Mouse (Mus musculus) limb, embryonic 12.5 days (tissue): ENCODE measurements around the gene Cdh6. TPM values are rescaled to one million over a fixed set of nuclear protein-coding genes. Genes with fewer than 3 reads are reported as not detected.
A peak's percentile ranks its signal among the peaks of the same experiment; 100 is the strongest.

Experiments
- ATAC-seq: fragments of 200-750 bp; cut with Nextera tagmentation; 2 replicates; pipeline ENCODE4 v1.8.0; 2017; ENCODE audit warnings: low read depth, moderate TSS enrichment; ENCODE audit not compliant: insufficient number of reproducible peaks, insufficient read depth, low FRiP score, low TSS enrichment
- H3K27ac ChIP-seq: fragments of 300-500 bp; sonication (generic); 2 replicates; pipeline ENCODE4 v1.5.1; 2016; ENCODE audit warnings: mild to moderate bottlenecking, moderate library complexity
- H3K27me3 ChIP-seq: fragments of 300-500 bp; sonication (generic); 2 replicates; pipeline ENCODE4 v1.6.1; 2016; ENCODE audit warnings: mild to moderate bottlenecking, moderate library complexity
- H3K36me3 ChIP-seq: fragments of 300-500 bp; sonication (generic); 2 replicates; pipeline ENCODE4 v1.6.1; 2016; ENCODE audit warnings: mild to moderate bottlenecking, moderate library complexity
- H3K4me1 ChIP-seq: fragments of 300-500 bp; sonication (generic); replicated peaks from 2 replicates; pipeline ENCODE4 v1.6.1; 2016
- H3K4me2 ChIP-seq: fragments of 300-500 bp; sonication (generic); 2 replicates; pipeline ENCODE4 v1.6.1; 2016; ENCODE audit warnings: mild to moderate bottlenecking, moderate library complexity
- H3K4me3 ChIP-seq: fragments of 300-500 bp; sonication (generic); replicated peaks from 2 replicates; pipeline ENCODE4 v1.5.1; 2016; ENCODE audit warnings: mild to moderate bottlenecking
- H3K9ac ChIP-seq: fragments of 300-500 bp; sonication (generic); replicated peaks from 2 replicates; pipeline ENCODE4 v1.6.1; 2016; ENCODE audit warnings: mild to moderate bottlenecking, moderate library complexity
- H3K9me3 ChIP-seq: fragments of 300-500 bp; sonication (generic); 2 replicates; pipeline ENCODE4 v1.6.1; 2016; ENCODE audit warnings: mild to moderate bottlenecking, moderate library complexity
- WGBS: fragments of 180-500 bp; shearing (Covaris S2); methylation state at CpG from one replicate; pipeline ENCODE4 v1.1.7; 2016; 5-methylcytosine and 5-hydroxymethylcytosine counted together
- polyA plus RNA-seq: library from polyadenylated mRNA; unstranded; fragments of >200 nt; fragmentation: Nextera tagmentation; extraction: Ambion mirVana; gene quantifications from 2 replicates; pipeline ENCODE4 v1.2.1, GENCODE M21; 2016

Cdh6 gene
- 6.3 and 7.9 TPM in 2 replicates for polyA plus RNA-seq

- H3K4me1 ChIP-seq = peaks cover 15% of the 10 kb centered on the region
- peak; percentile 61 for ATAC-seq
- H3K4me2 ChIP-seq = peak within 1 kb of the TSS; percentile 89
- H3K9me3 ChIP-seq = no peaks in the 10 kb centered on the region
- H3K27me3 ChIP-seq = peaks cover 26% of the 10 kb centered on the region; the same call in 1 of the 2 replicates
- H3K36me3 ChIP-seq = no peaks in the 10 kb centered on the region
- peak within 1 kb of the TSS; percentile 70 for H3K9ac ChIP-seq
- under 1% methylated on average over 42 of the region's 42 CpGs for WGBS
- H3K27ac ChIP-seq = peak within 1 kb of the TSS; percentile 45; the same call in 1 of the 2 replicates
- peak within 1 kb of the TSS; percentile 61 for H3K4me3 ChIP-seq
Observed at GRCm38 (mm10) chr15:13173071-13173778, at the start of gene Cdh6. Gene Cdh6 (minus strand): TSS chr15:13173675.

GRCm38 (mm10) chr15:13219727-13220454, 46.4 kb upstream of the Cdh6 start:
- H3K27me3 ChIP-seq = no peaks in the 10 kb centered on the region
- no peak overlapping the region for H3K4me2 ChIP-seq
- no peaks in the 10 kb centered on the region for H3K36me3 ChIP-seq
- no peak for ATAC-seq
- H3K27ac ChIP-seq = no peak overlapping the region
- no peaks in the 10 kb centered on the region for H3K4me1 ChIP-seq
- no peak overlapping the region for H3K9ac ChIP-seq
- no peaks in the 10 kb centered on the region for H3K9me3 ChIP-seq
- WGBS = 76% methylated on average over 9 of the region's 9 CpGs
- H3K4me3 ChIP-seq = no peak overlapping the region

DNA sequence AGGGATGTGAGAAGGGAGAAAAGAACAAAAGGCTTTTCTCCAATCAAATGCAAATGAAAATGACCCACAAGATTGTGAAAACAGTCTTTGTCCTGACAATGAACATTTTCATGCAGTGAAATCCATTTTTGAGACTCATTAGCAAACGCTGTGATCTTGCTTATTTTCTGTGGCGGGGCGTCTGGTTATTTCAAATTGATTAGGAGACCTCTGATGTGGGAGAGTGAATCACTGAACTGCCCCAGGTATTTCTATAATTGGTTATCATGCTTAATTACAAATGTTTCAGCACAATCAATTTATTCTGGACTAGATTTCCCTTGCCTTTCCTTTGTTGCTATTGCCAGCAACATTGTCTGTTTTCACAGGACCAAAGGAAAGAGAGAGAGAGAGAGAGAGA, 44.3 kb upstream of the Cdh6 start:
- Histone ChIP-seq H3K36me3 (no peaks in the 10 kb centered on the region), H3K9ac (no peak overlapping the region), H3K27me3 (no peaks in the 10 kb centered on the region), H3K4me3 (no peak overlapping the region), H3K9me3 (no peaks in the 10 kb centered on the region), H3K27ac (no peak overlapping the region), H3K4me2 (no peak overlapping the region), H3K4me1 (no peaks in the 10 kb centered on the region)
- no peak for ATAC-seq
- 89% methylated on average over 3 of the region's 3 CpGs for WGBS

GRCm38 (mm10) chr15:13217161-13217560, 43.7 kb upstream of the Cdh6 start:
- H3K4me1 ChIP-seq = no peaks in the 10 kb centered on the region
- H3K27ac ChIP-seq = no peak overlapping the region
- WGBS = 93% methylated on average over 1 of the region's 1 CpGs
- no peaks in the 10 kb centered on the region for H3K9me3 ChIP-seq
- H3K4me2 ChIP-seq = no peak overlapping the region
- ATAC-seq = no peak
- H3K27me3 ChIP-seq = no peaks in the 10 kb centered on the region
- H3K4me3 ChIP-seq = no peak overlapping the region
- H3K9ac ChIP-seq = no peak overlapping the region
- H3K36me3 ChIP-seq = no peaks in the 10 kb centered on the region

GRCm38 (mm10) chr15:13212956-13213355, 39.5 kb upstream of the Cdh6 start:
- Histone ChIP-seq H3K4me1 (no peaks in the 10 kb centered on the region), H3K27ac (no peak overlapping the region), H3K4me2 (no peak overlapping the region), H3K9ac (no peak overlapping the region), H3K9me3 (no peaks in the 10 kb centered on the region), H3K27me3 (no peaks in the 10 kb centered on the region), H3K36me3 (no peaks in the 10 kb centered on the region), H3K4me3 (no peak overlapping the region)
- 88% methylated on average over 1 of the region's 1 CpGs for WGBS
- no peak for ATAC-seq

DNA sequence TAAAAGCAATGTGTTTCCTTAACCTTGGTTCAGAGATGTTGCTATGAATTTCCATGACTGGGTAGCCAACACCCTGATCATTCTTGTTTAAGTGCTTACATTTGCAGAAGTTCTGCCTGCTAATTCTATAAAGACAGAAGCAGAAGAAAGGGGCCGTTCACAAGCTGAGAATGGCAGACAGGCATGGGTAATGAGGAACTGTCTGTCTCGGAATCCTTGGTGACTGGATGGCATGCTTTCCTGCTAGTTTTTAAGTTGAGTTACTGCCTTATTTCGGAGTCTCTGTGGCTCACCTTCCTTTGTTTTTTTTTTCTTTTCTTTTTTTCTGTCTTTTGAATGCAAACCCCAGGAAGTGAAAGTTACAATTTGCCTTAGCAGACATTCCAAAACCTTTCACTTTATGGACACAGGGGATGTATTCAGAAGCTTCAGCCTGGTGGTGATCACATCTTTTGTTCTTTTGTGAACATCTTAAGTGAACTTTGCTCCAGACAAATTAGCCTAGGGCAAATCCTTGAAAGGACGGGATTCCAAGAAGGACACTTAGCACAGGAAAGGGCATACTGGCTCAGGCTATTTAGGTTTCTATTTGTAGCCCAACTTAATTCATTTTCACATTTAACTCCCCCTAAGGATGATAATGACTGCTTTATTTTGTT, 38.7 kb upstream of the Cdh6 start:
- H3K27ac ChIP-seq = no peak overlapping the region
- H3K9me3 ChIP-seq = no peaks in the 10 kb centered on the region
- no peak overlapping the region for H3K4me2 ChIP-seq
- H3K4me3 ChIP-seq = no peak overlapping the region
- no peaks in the 10 kb centered on the region for H3K27me3 ChIP-seq
- no peak for ATAC-seq
- 42% methylated on average over 4 of the region's 4 CpGs for WGBS
- H3K4me1 ChIP-seq = no peaks in the 10 kb centered on the region
- H3K36me3 ChIP-seq = no peaks in the 10 kb centered on the region
- no peak overlapping the region for H3K9ac ChIP-seq

DNA sequence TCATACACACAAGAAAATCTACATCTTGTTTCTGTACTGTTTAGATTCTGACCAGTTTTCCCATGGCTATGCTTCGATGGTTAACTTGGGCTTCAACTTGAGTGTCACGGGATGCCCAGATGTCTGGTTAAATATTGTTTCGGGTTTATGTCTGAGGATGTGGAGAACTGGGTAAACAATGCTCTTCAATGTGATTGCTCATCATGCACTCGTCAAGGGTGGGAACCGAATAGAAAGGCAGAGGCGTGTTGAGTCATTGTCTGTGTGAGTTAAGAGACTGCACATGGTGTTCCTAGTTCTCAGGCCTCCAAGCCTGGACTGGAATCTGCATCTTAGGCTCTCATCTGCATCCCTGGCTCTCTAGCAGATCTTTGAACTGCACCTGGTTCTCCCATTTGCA, 36.7 kb upstream of the Cdh6 start:
- WGBS = 93% methylated on average over 6 of the region's 6 CpGs
- Histone ChIP-seq H3K4me1 (no peaks in the 10 kb centered on the region), H3K9ac (no peak overlapping the region), H3K36me3 (no peaks in the 10 kb centered on the region), H3K9me3 (no peaks in the 10 kb centered on the region), H3K27me3 (no peaks in the 10 kb centered on the region), H3K27ac (no peak overlapping the region), H3K4me3 (no peak overlapping the region), H3K4me2 (no peak overlapping the region)
- ATAC-seq = no peak

DNA sequence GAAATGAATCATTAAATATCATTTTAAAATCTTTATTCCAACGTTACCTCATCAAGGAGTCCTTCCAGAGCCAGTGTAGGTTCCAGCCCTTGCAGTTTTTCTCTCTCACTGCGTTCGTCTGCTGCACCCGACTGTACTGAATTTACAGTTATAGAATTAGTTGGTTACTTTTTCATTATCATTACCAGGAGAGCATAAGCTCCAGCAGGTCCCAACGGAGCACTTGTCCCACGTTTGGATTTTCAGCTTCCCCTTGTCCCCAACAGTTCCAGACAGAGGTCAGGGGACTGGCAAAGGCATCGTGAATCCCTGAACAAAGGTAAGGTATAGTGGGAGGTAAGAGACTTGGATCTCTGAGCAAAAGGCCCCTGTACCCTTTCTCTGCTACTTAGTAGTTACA, 35.2 kb upstream of the Cdh6 start:
- no peak overlapping the region for H3K9ac ChIP-seq
- no peaks in the 10 kb centered on the region for H3K9me3 ChIP-seq
- H3K4me3 ChIP-seq = no peak overlapping the region
- ATAC-seq = no peak
- no peak overlapping the region for H3K4me2 ChIP-seq
- H3K4me1 ChIP-seq = no peaks in the 10 kb centered on the region
- WGBS = 84% methylated on average over 7 of the region's 7 CpGs
- H3K27ac ChIP-seq = no peak overlapping the region
- H3K27me3 ChIP-seq = no peaks in the 10 kb centered on the region
- H3K36me3 ChIP-seq = no peaks in the 10 kb centered on the region

DNA sequence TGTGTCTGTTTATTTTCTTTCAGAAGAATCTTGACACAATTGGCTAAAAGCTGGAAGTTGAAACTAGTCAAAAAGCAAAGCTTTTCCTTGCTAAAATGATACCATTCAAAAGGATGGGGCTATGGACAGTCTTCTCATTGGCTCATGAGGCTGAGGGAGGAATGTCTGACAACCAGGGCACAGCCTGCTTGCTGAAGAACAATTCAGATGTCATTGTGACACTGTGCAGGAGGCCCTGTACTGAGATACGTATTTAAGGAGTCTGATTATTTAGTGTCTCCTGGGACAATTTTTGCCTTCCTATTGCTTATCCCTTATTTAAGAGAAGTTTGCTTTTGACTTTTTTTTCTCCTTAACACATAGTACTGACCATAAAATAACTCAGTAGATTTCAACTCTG, 22.8 kb upstream of the Cdh6 start:
- no peaks in the 10 kb centered on the region for H3K36me3 ChIP-seq
- H3K4me3 ChIP-seq = no peak overlapping the region
- WGBS = 50% methylated on average over 1 of the region's 1 CpGs
- H3K4me2 ChIP-seq = no peak overlapping the region
- H3K27ac ChIP-seq = no peak overlapping the region
- no peaks in the 10 kb centered on the region for H3K9me3 ChIP-seq
- H3K9ac ChIP-seq = no peak overlapping the region; the same call in 1 of the 2 replicates
- no peak for ATAC-seq
- no peaks in the 10 kb centered on the region for H3K27me3 ChIP-seq
- no peaks in the 10 kb centered on the region for H3K4me1 ChIP-seq

GRCm38 (mm10) chr15:13194048-13194447, 20.6 kb upstream of the Cdh6 start:
- Histone ChIP-seq H3K4me1 (no peaks in the 10 kb centered on the region), H3K36me3 (no peaks in the 10 kb centered on the region), H3K27me3 (no peaks in the 10 kb centered on the region), H3K4me2 (no peak overlapping the region), H3K9me3 (no peaks in the 10 kb centered on the region), H3K4me3 (no peak overlapping the region), H3K9ac (no peak overlapping the region), H3K27ac (no peak overlapping the region)
- no peak for ATAC-seq

DNA sequence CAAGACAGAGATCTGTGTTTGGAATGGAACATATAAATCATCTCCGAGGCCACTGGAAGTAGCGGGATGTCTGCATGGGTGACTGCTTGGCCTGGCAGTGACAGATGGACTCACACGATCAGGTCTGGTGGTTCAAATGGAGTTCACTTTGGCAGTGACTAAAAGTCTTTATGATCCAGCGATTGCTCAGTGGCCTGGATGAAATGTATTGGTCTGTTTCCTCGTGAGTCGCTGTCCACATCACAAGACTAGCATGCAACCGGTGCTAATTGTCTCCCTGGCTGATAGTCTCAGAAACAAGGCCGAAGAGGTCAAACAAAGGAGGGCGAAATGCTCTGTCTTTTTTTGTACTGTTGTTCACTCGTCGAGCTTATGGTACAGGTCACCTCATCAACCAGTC, 19.6 kb upstream of the Cdh6 start:
- H3K27me3 ChIP-seq = no peaks in the 10 kb centered on the region
- no peak overlapping the region for H3K27ac ChIP-seq
- no peak overlapping the region for H3K4me3 ChIP-seq
- no peak overlapping the region for H3K4me2 ChIP-seq
- H3K36me3 ChIP-seq = no peaks in the 10 kb centered on the region
- H3K9ac ChIP-seq = no peak overlapping the region
- ATAC-seq = no peak
- H3K9me3 ChIP-seq = no peaks in the 10 kb centered on the region
- 74% methylated on average over 11 of the region's 11 CpGs for WGBS
- no peaks in the 10 kb centered on the region for H3K4me1 ChIP-seq
